Mouse (Mus musculus): ENCODE measurements around the gene Fcer1g. TPM values are rescaled to one million over a fixed set of nuclear protein-coding genes. Genes with fewer than 3 reads are reported as not detected.

The Fcer1g gene
- polyA plus RNA-seq, 1 experiment from 2014 or later, result 55.3 TPM

GRCm38 (mm10) chr1:171183620-171184019, 50.5 kb downstream of the Fcer1g start:
- no peaks in the 10 kb centered on the region for H3K27me3 ChIP-seq (replicated peaks; ENCODE audit: control insufficient read depth, insufficient read depth, low read length)
- H3K4me2 ChIP-seq (ENCODE audit: low read length), result no peak overlapping the region
- H3K9ac ChIP-seq (ENCODE audit: low read length), result no peak overlapping the region
- no peak overlapping the region for H3K27ac ChIP-seq (ENCODE audit: low read depth)
- peaks cover 16% of the 10 kb centered on the region; the same call in 1 of the 2 replicates for H3K4me1 ChIP-seq (replicated peaks; ENCODE audit: control insufficient read depth, insufficient read depth, low read length)
- no peak overlapping the region for H3K4me3 ChIP-seq (ENCODE audit: low read depth, low read length)
- H3K36me3 ChIP-seq (ENCODE audit: control insufficient read depth, insufficient read depth, low read length), result no peaks in the 10 kb centered on the region
- no peak for DNase-seq (ENCODE audit: low spot score)
- 52% methylated on average over 3 of the region's 3 CpGs for WGBS
- ATAC-seq (replicated peaks; ENCODE audit: low FRiP score, low TSS enrichment, low read depth), result no peak
- no peaks in the 10 kb centered on the region for H3K9me3 ChIP-seq (ENCODE audit: control insufficient read depth, low read length)

DNA sequence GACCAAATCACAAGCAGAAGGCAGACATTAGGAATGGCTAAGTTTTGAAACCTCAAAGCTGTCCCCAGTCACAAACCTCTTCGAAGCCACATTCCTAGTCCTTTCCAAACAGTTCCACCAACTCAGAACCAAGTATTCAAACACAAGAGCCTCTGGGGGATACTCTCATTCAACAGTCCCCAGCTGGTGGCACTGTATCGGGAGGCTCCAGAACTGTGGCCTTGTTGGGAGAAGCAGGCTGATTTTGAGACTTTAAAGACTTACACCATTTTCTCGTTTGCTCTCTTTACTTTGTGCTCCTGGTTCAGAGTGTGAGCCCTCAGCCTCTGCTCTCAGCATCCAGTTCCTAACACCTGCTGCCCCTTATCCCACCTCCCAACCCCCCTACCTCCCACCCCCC, 51.1 kb downstream of the Fcer1g start:
- no peak overlapping the region for H3K9ac ChIP-seq (ENCODE audit: low read length)
- H3K9me3 ChIP-seq (ENCODE audit: control insufficient read depth, low read length), result no peaks in the 10 kb centered on the region
- no peaks in the 10 kb centered on the region for H3K36me3 ChIP-seq (ENCODE audit: control insufficient read depth, insufficient read depth, low read length)
- no peaks in the 10 kb centered on the region for H3K27me3 ChIP-seq (replicated peaks; ENCODE audit: control insufficient read depth, insufficient read depth, low read length)
- H3K4me1 ChIP-seq (replicated peaks; ENCODE audit: control insufficient read depth, insufficient read depth, low read length), result peaks cover 15% of the 10 kb centered on the region; the same call in 1 of the 2 replicates
- no peak overlapping the region for H3K27ac ChIP-seq (ENCODE audit: low read depth)
- DNase-seq (ENCODE audit: low spot score) (no peak), ATAC-seq (replicated peaks; ENCODE audit: low FRiP score, low TSS enrichment, low read depth) (no peak)
- WGBS, result 89% methylated on average over 3 of the region's 3 CpGs
- no peak overlapping the region for H3K4me2 ChIP-seq (ENCODE audit: low read length)
- H3K4me3 ChIP-seq (ENCODE audit: low read depth, low read length), result no peak overlapping the region

Other genes starting within 250 kb of the Fcer1g start
- 1.0 and 1.1 TPM in 2 replicates for gene Fcgr4, start 215.4 kb downstream of the Fcer1g start, polyA plus RNA-seq (2014; fragmentation: Nextera tagmentation; extraction: Ambion mirVana)
- gene Fcgr3, start 169.4 kb downstream of the Fcer1g start, polyA plus RNA-seq (2014; fragmentation: Nextera tagmentation; extraction: Ambion mirVana), result 10.7 and 12.7 TPM in 2 replicates
- gene Cfap126, start 120.4 kb downstream of the Fcer1g start, polyA plus RNA-seq (2014; fragmentation: Nextera tagmentation; extraction: Ambion mirVana), result 1.5 and 2.1 TPM in 2 replicates
- gene Sdhc, start 83.8 kb downstream of the Fcer1g start, polyA plus RNA-seq (2014; fragmentation: Nextera tagmentation; extraction: Ambion mirVana), result 341 and 347 TPM in 2 replicates
- 0.48 and 0.49 TPM in 2 replicates for gene Mpz, start 83.7 kb downstream of the Fcer1g start, polyA plus RNA-seq (2014; fragmentation: Nextera tagmentation; extraction: Ambion mirVana)
- 21.9 and 29.2 TPM in 2 replicates for gene Pcp4l1, start 38.1 kb downstream of the Fcer1g start, polyA plus RNA-seq (2014; fragmentation: Nextera tagmentation; extraction: Ambion mirVana)
- 0.55 and 1.7 TPM in 2 replicates for gene Nr1i3, start 20.4 kb downstream of the Fcer1g start, polyA plus RNA-seq (2014; fragmentation: Nextera tagmentation; extraction: Ambion mirVana)
- 27.2 and 31.5 TPM in 2 replicates for gene Tomm40l, start 11.9 kb downstream of the Fcer1g start, polyA plus RNA-seq (2014; fragmentation: Nextera tagmentation; extraction: Ambion mirVana)
- gene Apoa2, start 9.3 kb downstream of the Fcer1g start, polyA plus RNA-seq (2014; fragmentation: Nextera tagmentation; extraction: Ambion mirVana), result 2.5 and 5.2 TPM in 2 replicates
- gene Adamts4, start 16.1 kb upstream of the Fcer1g start, polyA plus RNA-seq (2014; fragmentation: Nextera tagmentation; extraction: Ambion mirVana), result 5.0 and 6.1 TPM in 2 replicates
- gene Ndufs2, start 17.0 kb upstream of the Fcer1g start, polyA plus RNA-seq (2014; fragmentation: Nextera tagmentation; extraction: Ambion mirVana), result 247 and 258 TPM in 2 replicates
- gene B4galt3, start 36.0 kb upstream of the Fcer1g start, polyA plus RNA-seq (2014; fragmentation: Nextera tagmentation; extraction: Ambion mirVana), result 65.5 and 68.4 TPM in 2 replicates
- 48.6 and 51.5 TPM in 2 replicates for gene Ppox, start 46.8 kb upstream of the Fcer1g start, polyA plus RNA-seq (2014; fragmentation: Nextera tagmentation; extraction: Ambion mirVana)
- gene Usp21, start 53.6 kb upstream of the Fcer1g start, polyA plus RNA-seq (2014; fragmentation: Nextera tagmentation; extraction: Ambion mirVana), result 63.0 and 68.1 TPM in 2 replicates
- gene Ufc1, start 60.7 kb upstream of the Fcer1g start, polyA plus RNA-seq (2014; fragmentation: Nextera tagmentation; extraction: Ambion mirVana), result 105 and 114 TPM in 2 replicates
- 43.8 and 51.1 TPM in 2 replicates for gene Dedd, start 94.8 kb upstream of the Fcer1g start, polyA plus RNA-seq (2014; fragmentation: Nextera tagmentation; extraction: Ambion mirVana)
- 31.1 and 34.6 TPM in 2 replicates for gene Nit1, start 111.3 kb upstream of the Fcer1g start, polyA plus RNA-seq (2014; fragmentation: Nextera tagmentation; extraction: Ambion mirVana)
- gene Pfdn2, start 111.3 kb upstream of the Fcer1g start, polyA plus RNA-seq (2014; fragmentation: Nextera tagmentation; extraction: Ambion mirVana), result 48.2 and 51.4 TPM in 2 replicates
- 1.5 and 1.7 TPM in 2 replicates for gene Klhdc9, start 126.4 kb upstream of the Fcer1g start, polyA plus RNA-seq (2014; fragmentation: Nextera tagmentation; extraction: Ambion mirVana)
- 2.6 and 2.8 TPM in 2 replicates for gene Nectin4, start 135.7 kb upstream of the Fcer1g start, polyA plus RNA-seq (2014; fragmentation: Nextera tagmentation; extraction: Ambion mirVana)
- 1.1 and 1.3 TPM in 2 replicates for gene Arhgap30, start 154.6 kb upstream of the Fcer1g start, polyA plus RNA-seq (2014; fragmentation: Nextera tagmentation; extraction: Ambion mirVana)
- gene Usf1, start 176.9 kb upstream of the Fcer1g start, polyA plus RNA-seq (2014; fragmentation: Nextera tagmentation; extraction: Ambion mirVana), result 73.7 and 83.4 TPM in 2 replicates
- gene Tstd1, start 184.5 kb upstream of the Fcer1g start, polyA plus RNA-seq (2014; fragmentation: Nextera tagmentation; extraction: Ambion mirVana), result 2.8 and 3.4 TPM in 2 replicates
- gene F11r, start 203.2 kb upstream of the Fcer1g start, polyA plus RNA-seq (2014; fragmentation: Nextera tagmentation; extraction: Ambion mirVana), result 88.7 and 92.1 TPM in 2 replicates